Mouse (Mus musculus): Measurements from ENCODE around the gene Rsrp1.

GRCm38 (mm10) chr4:134903046-134903445 is 20.3 kb upstream of the Rsrp1 start:
- TF ChIP-seq CTCF (IDR thresholded peaks at IDR 0.05; ENCODE audit: control insufficient read depth, insufficient read depth, low read length) (no peak), POLR2A (IDR thresholded peaks at IDR 0.05; ENCODE audit: borderline replicate concordance, control insufficient read depth, low read depth, low read length) (no peak)
